Mouse (Mus musculus) heart, postnatal 10 days (tissue): ENCODE results near the gene Cacna1e. TPM values are rescaled to one million over a fixed set of nuclear protein-coding genes. Genes with fewer than 3 reads are reported as not detected.

Experiments
- DNase-seq, 2 experiments: peaks; one replicate each; pipeline ENCODE4 v3.0.0; 2021
- intact Hi-C: fragments of 180-260 bp; cut with DNase I; formaldehyde crosslinking; loops from one replicate; pipeline ENCODE4 v1.15.1; 2025
- total RNA-seq, 2 experiments: library from RNA; stranded (reverse); gene quantifications; 2 replicates each; pipeline ENCODE4 v1.2.3; 2021

Cacna1e gene
- total RNA-seq, 2 experiments from 2014 or later: 0.17 to 0.34 TPM

DNA sequence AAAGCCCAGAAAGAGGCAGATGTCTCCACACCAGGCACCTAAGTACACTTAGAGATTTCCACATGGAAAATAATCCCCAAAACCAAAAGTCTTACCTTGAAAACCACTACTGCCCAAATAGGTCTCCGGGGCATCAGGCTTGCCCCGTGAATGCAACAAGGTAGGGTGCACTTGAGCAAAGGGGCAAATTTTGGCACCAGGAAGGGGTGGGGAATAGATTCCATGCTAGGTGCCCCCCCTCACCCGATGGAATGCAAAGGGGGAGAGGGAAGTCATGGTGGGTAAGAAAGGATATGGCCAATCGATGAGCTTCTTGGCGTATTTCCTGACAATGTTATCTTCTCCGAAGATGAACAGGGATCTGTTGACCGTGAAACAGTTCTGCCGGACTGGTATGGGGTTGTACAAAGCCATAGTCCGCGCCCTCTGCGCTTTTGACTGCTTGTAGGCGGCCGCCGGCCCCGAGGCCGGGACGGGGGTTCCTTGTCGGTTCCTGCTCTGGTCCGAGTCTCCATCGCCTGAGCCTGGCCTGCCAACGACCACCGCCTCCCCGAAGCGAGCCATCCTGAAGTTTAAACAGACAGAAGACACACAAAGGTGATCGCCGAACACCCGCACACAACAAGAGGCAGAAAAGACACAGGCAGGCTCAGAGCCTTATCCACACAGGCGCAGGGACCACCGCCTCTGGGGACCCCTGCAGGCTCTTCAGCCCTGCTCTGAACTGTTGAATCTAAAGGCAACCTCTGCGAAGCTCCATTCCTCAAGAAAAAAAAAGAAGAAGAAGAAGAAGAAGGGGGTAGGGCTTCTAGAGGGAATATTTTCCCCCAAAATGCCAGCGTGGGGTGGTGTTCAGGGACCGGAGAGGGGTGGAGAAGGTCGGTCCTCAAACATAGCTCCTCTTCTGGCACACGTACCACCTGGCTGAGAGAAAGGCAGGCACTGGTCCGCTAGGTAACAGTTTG is 158.7 kb downstream of the Cacna1e start:
- no peak for DNase-seq
- intact Hi-C loops: loop anchor here (5.0 to 10.0 kb wide), 2 partner anchors 533 to 831 kb away; partner anchors contain the start of genes Glul and Teddm1a

DNA sequence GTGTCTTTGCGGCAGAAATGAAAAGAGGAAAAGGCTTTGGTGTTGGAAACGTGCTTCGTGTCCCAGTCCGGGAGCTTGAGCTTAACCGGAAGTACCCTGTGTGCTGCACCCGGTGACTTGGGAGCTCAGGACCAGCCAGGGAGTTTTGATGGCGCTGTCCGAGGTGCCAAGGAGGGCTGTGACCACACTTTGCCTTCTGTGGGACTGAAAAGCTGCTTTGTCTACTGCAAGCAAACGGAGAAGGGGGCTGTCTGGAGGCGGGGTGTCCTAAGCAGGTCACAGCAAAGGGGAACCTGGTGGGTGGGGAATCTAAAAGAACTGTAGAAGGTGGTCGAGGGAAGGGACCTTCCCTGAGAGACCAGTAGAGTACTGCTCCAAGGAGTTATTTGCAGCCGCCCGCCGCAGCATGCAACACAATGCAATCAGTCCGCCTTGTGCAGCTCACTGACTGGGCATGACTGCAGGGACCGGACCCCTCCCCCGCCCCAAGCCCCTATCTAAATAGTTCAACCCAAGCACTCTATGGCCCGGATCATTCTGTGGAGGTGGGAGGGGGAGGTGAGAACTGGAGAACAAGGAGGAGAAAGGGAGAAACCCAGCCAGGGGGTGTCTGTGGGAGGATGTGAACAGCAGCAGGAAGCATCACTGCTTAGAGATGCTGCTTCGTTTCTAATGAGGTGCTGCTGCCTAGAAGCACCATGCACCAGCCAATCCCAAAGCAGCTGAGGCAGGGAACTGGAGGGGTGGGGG is 160.6 kb downstream of the Cacna1e start:
- peak in 1 of 2 experiments; percentile 13 for DNase-seq
- intact Hi-C loops: loop anchor here (10.0 kb wide), 1 partner anchor 829 kb away; the partner anchor contains the start of genes Glul and Teddm1a

DNA sequence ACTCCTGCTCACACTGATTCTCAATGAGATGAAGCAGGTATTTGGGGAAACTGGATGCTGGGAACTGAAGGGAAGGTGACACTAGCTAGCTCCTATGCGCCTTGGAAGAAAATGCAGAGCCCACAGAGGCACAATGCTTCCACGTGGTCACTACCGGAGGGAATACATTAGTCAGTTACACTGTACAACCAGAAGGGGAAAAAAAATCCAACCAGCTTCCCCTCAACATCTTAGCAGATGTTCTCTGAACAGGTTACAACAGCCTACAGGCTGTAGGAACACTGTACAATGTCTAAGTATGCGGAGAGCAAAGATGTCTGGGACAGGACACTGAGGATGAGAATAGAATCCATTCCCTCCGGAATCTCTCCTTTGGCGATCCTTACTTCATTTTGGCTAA is 161.2 kb downstream of the Cacna1e start:
- intact Hi-C loops: loop anchor here (10.0 kb wide), 1 partner anchor 828 kb away; the partner anchor contains the start of genes Glul and Teddm1a
- no peak for DNase-seq

DNA sequence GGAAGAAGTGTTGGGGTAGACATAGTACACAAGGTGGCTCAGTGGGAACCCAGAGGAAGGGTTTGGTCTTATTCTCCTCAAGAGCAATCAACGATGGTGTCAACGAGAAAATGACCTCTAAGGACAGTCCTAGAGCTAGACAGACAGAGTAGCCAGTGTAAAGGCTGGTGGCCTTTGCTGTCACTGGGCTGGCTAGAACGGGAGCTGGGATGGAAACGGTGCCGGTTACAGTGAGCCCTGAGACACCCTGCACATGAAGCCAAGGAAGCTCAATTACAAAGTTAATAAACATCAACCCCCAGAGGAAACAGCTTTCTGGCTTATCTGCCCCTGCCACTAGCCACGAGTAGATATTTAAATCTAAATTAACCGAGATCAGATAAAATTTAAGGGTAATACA is 168.7 kb downstream of the Cacna1e start:
- DNase-seq: no peak
- intact Hi-C loops: no loop called here

DNA sequence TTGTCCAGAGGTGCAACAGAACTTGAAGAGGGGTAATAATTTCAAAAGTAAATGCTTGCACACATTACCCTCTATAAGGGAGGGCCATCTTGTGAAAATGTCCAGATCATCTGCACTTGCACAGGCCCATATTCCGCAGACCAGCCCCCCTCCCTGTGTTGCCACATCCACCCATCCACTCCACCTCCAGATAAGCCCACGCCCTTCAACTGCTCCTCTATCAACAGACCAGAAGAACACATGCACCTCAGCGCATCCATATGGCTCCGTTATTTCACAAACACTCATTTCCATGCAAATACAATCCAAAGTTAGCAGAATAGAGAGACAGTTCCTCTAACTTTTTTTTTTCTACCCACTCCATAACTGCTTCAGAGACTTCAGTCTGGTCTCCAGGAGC is 171.6 kb downstream of the Cacna1e start:
- DNase-seq: no peak
- intact Hi-C loops: no loop called here

- intact Hi-C loops: no loop called here
- no peak for DNase-seq
Measured at GRCm38 (mm10) chr1:154707584-154708290, 176.6 kb downstream of the Cacna1e start.

DNA sequence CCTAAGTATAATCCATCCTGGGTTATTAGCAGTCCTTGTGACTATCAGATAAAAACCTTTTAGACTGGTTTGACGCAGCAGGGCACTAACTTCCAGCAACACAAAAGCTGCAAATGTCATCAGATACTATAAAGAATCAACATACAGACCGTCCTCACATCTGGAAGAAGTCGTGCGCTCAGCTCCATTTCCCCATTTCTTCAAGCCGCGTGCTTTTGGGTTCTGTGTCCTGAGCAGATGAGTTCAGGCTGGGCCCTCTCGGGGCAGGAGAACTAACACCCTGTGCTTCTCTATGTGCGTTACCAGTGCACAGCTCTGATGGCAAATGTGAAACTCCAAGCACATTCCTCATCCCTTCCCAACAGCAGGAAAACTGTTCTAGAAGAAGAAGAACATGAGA is 177.3 kb downstream of the Cacna1e start:
- intact Hi-C loops: no loop called here
- DNase-seq: no peak

- intact Hi-C loops: no loop called here
Measured at GRCm38 (mm10) chr1:154705882-154706565, 178.3 kb downstream of the Cacna1e start.

DNA sequence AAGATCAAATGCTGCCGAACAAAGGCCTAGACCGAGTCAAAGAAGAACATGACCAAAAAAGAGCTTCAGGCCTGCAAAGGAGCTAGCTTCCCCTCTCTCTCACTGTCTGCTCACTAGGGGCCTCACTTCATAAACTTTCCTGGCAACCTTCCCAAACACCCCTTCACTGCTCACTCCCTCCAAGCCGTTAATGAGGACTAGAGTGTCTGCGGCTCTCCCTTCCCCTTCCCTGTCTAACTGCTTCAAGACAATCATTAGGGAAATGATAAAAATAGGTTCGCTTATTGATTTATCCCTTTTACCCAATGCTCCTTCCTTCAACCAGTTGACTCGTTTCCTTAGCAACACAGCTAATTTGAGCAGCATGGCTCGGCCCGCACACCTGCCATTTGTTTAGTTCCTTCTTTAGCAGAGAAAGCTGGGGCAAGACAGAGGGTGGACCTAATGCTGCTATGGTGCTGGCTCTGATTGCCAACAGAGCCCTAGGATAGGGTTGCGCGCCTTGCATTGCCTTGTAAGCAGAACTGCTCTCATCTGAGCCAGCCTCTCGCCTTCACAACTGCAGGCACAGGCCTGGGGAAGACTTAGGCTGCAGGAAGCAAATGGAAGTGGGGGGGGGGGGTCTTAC is 179.6 kb downstream of the Cacna1e start:
- intact Hi-C loops: no loop called here
- no peak for DNase-seq

More at GRCm38 (mm10) chr1:154705882-154706565, 178.3 kb downstream of the Cacna1e start:
- no peak for DNase-seq

GRCm38 (mm10) chr1:154702623-154703022 is 181.7 kb downstream of the Cacna1e start:
- intact Hi-C loops: no loop called here
- DNase-seq: no peak

GRCm38 (mm10) chr1:154688876-154689665 is 195.2 kb downstream of the Cacna1e start:
- DNase-seq: no peak
- intact Hi-C loops: no loop called here

- DNase-seq: no peak
- intact Hi-C loops: no loop called here
Measured at GRCm38 (mm10) chr1:154686861-154687260, 197.4 kb downstream of the Cacna1e start.

DNA sequence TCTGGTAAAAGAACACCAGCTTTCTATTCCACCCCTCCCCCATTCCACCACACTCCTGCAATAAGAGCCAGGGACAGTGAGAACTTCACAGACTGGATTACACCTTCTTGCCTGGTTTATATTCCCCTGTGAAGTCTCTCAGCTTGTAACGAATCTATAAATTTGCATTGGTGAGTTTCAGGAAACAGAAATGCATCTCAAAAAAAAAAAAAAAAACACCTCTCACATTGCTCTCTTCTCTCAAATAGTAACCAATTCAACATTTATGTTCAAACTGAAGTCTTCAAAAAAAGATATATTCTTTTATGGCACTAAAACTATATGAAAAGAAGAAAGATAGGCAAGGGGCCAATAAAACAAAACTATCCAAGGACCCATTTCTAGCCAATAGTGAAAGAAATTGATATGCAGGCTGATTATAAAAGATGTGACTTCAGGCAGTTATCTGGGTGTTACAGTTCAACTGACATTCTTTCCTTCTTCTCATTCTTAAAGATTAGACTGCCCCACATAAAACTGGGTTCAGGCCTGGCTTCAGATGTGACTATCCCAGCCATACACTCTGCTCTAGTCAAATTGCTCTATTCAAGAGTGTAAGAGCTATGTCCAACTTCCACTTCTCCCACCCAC is 200.7 kb downstream of the Cacna1e start:
- DNase-seq: no peak
- intact Hi-C loops: no loop called here

DNA sequence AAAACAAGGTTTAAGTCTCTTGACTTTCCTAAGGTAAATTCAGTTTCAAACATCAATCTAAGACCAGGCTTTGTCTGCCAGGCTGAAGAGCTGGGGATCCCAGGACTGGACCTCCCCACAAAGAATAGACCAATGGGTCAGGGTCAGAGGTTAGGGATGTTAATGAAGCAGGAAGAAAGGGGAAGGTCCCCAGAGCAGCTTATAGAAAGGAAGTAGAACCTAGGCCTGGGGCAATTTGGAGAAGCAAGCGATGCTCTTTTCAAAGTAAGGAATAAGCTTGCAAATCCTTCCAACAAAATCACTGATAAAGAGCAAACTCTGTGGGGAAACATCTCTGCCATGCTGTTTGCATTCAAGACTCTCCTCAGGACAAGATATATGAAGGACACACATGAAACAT is 205.3 kb downstream of the Cacna1e start:
- no peak for DNase-seq

DNA sequence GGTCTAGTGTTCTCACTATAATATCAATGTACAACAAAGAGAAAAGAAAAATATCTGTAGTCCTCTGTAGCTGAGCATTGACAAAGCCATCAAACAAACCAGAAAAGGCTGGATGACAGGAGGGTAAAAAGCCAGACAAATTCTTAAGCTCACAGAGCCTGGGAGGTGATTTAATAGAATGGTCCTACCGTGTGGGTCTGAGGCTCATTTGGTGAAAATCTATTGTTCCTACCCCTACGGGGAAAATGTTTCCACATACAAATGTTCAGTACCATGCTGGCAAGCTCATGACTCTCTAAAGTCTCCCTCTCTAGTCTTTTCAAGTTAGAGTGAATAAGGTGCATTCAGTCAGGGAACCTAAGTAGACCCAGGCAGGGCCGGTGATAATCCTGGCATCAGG is 206.2 kb downstream of the Cacna1e start:
- intact Hi-C loops: no loop called here
- DNase-seq: no peak

More for the DNA sequence above, 205.3 kb downstream of the Cacna1e start:
- intact Hi-C loops: no loop called here

- DNase-seq: no peak
- intact Hi-C loops: no loop called here
Measured at GRCm38 (mm10) chr1:154677677-154678076, 206.6 kb downstream of the Cacna1e start.

- intact Hi-C loops: no loop called here
Measured at GRCm38 (mm10) chr1:154663721-154664120, 220.6 kb downstream of the Cacna1e start.

GRCm38 (mm10) chr1:154661977-154662376 is 222.3 kb downstream of the Cacna1e start:
- DNase-seq: peak in 1 of 2 experiments; percentile 5
- intact Hi-C loops: no loop called here

More at GRCm38 (mm10) chr1:154663721-154664120, 220.6 kb downstream of the Cacna1e start:
- DNase-seq: no peak
